Mouse (Mus musculus) MEL (cell line): ENCODE results near the gene Cpa4. TPM values are rescaled to one million over a fixed set of nuclear protein-coding genes. Genes with fewer than 3 reads are reported as not detected.

Source experiments
- DNase-seq: peaks from one replicate; pipeline ENCODE4 v3.0.0; 2011; ENCODE audit warnings: low read depth, low spot score
- H3K27ac ChIP-seq: 2 replicates; pipeline ENCODE4 v1.5.1; 2012; ENCODE audit warnings: low read depth, mild to moderate bottlenecking, control low read depth, low read length, moderate library complexity; ENCODE audit not compliant: control insufficient read depth
- H3K27me3 ChIP-seq, 2 experiments: fragments of 150-350 bp in 1 of 2; sonication (generic) in 1 of 2; 2 replicates each; pipeline ENCODE4 v1.6.1; 2012; ENCODE audit warnings: low read length in 2 of 2, mild to moderate bottlenecking in 2 of 2, improper control_type of control experiment in 1 of 2, moderate library complexity in 1 of 2; ENCODE audit not compliant: insufficient read depth in 2 of 2, control insufficient read depth in 1 of 2
- H3K36me3 ChIP-seq, 2 experiments: 2 replicates each; pipeline ENCODE4 v1.6.1; 2012 to 2014; ENCODE audit warnings: low read length in 2 of 2, improper control_type of control experiment in 1 of 2, inconsistent platforms in 1 of 2, mild to moderate bottlenecking in 1 of 2; ENCODE audit not compliant: insufficient read depth in 2 of 2, control insufficient read depth in 1 of 2
- H3K4me1 ChIP-seq, 2 experiments: fragments of 150-350 bp in 1 of 2; sonication (generic) in 1 of 2; 2 replicates each; pipeline ENCODE4 v1.6.1; 2012; ENCODE audit warnings: low read length in 2 of 2, improper control_type of control experiment in 1 of 2, mild to moderate bottlenecking in 1 of 2; ENCODE audit not compliant: insufficient read depth in 2 of 2, control insufficient read depth in 1 of 2
- H3K4me3 ChIP-seq, 2 experiments: fragments of 150-350 bp in 1 of 2; sonication (generic) in 1 of 2; 2 replicates each; pipeline ENCODE4 v1.5.1; 2012; ENCODE audit warnings: low read depth in 2 of 2, low read length in 2 of 2, mild to moderate bottlenecking in 2 of 2, moderate library complexity in 2 of 2, control low read depth in 1 of 2, improper control_type of control experiment in 1 of 2; ENCODE audit not compliant: control insufficient read depth in 1 of 2, insufficient read depth in 1 of 2
- H3K79me2 ChIP-seq: 2 replicates; pipeline ENCODE4 v1.6.1; 2012; ENCODE audit warnings: mild to moderate bottlenecking, low read length, moderate library complexity; ENCODE audit not compliant: control insufficient read depth, poor library complexity, insufficient read depth
- H3K9ac ChIP-seq: 2 replicates; pipeline ENCODE4 v1.6.1; 2012; ENCODE audit warnings: low read depth, mild to moderate bottlenecking, control low read depth, low read length, moderate library complexity; ENCODE audit not compliant: control insufficient read depth, poor library complexity, severe bottlenecking
- H3K9me3 ChIP-seq: fragments of 150-350 bp; sonication (generic); replicated peaks from 2 replicates; pipeline ENCODE4 v1.6.1; 2012; ENCODE audit warnings: mild to moderate bottlenecking, low read length, improper control_type of control experiment, moderate library complexity; ENCODE audit not compliant: insufficient read depth
- CHD1 ChIP-seq: IDR thresholded peaks from 2 replicates; pipeline ENCODE4 v1.6.1; 2012; ENCODE audit warnings: low read depth, mild to moderate bottlenecking, inconsistent platforms, low read length, improper control_type of control experiment
- EP300 ChIP-seq, 2 experiments: IDR thresholded peaks; 2 replicates each; pipeline ENCODE4 v1.6.1; 2011; ENCODE audit warnings: improper control_type of control experiment in 2 of 2, low read length in 2 of 2, low read depth in 1 of 2, mild to moderate bottlenecking in 1 of 2
- GATA1 ChIP-seq: IDR thresholded peaks from 2 replicates; pipeline ENCODE4 v1.6.1; 2011; ENCODE audit warnings: low read depth, low read length, improper control_type of control experiment
- HCFC1 ChIP-seq: IDR thresholded peaks from 2 replicates; pipeline ENCODE4 v1.6.1; 2012; ENCODE audit warnings: low read depth, mild to moderate bottlenecking, inconsistent platforms, low read length, improper control_type of control experiment, moderate library complexity
- MAX ChIP-seq: IDR thresholded peaks from 2 replicates; pipeline ENCODE4 v1.6.1; 2011; ENCODE audit warnings: low read length, improper control_type of control experiment
- TAL1 ChIP-seq: IDR thresholded peaks from 2 replicates; pipeline ENCODE4 v1.6.1; 2012; ENCODE audit warnings: mild to moderate bottlenecking, inconsistent platforms, low read length, moderate library complexity, mixed read lengths
- TCF12 ChIP-seq: IDR thresholded peaks from 2 replicates; pipeline ENCODE4 v1.6.1; 2014; ENCODE audit warnings: low read depth, mild to moderate bottlenecking, inconsistent platforms, low read length, improper control_type of control experiment, moderate library complexity
- polyA plus RNA-seq, 2 experiments: library from polyadenylated mRNA; stranded (reverse) in 1 of 2; unstranded in 1 of 2; fragments of >175 nt in 1 of 2; fragments of >200 nt in 1 of 2; gene quantifications; 2 replicates each; pipeline versions ENCODE4 v1.2.1 to v1.2.4; 2012; ENCODE audit warnings: low replicate concordance in 2 of 2, low read depth in 1 of 2; ENCODE audit not compliant: insufficient read length in 2 of 2, insufficient read depth in 1 of 2, missing spikeins in 1 of 2
- total RNA-seq: library from RNA; depleted of rRNA; stranded (reverse); fragments of 300-350 nt; gene quantifications from 2 replicates; pipeline ENCODE4 v1.2.3, GENCODE M21; 2012; rRNA removed

The Cpa4 gene
- total and polyA plus RNA-seq, 3 experiments, result not detected

DNA sequence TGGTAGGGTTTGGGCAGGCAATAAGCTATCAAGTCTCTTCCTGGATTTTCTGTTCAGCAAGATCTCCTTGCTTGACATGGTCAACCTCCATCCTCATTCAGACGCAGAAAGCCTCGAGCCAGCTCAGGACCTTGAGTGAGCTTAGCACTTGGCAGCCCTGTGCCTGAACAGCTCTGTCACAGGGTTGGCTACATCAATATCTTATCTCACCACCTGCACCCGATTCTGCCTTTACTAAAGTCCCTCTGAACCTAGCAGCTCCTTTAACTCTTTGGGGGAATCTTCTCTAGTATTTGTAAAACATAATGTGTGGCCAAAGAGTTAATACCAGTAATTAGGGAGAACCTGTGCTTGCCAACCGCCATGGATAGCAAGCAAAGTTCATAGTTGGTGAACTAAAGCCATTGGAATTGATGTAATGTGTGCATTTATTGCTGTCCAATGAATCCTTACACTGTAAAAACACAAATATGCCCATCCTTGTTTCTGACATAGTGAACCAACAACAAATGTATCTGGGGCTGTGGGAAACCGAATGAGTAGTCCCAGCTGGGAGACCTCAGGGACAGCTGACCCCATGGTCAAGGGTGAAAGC lies 70.6 kb downstream of the Cpa4 start, which contains the start of gene Cpa1:
Cpa1 (plus strand) TSS at position 545 of the 595 bp plus-strand sequence.
- no peaks in the 10 kb centered on the region for H3K9me3 ChIP-seq
- H3K4me1 ChIP-seq, result peaks cover 9 to 14% of the 10 kb centered on the region in 2 experiments
- H3K27me3 ChIP-seq, result no peaks in the 10 kb centered on the region
- TF ChIP-seq TAL1 (peak; percentile 28; the same call in 1 of the 2 replicates), CHD1 (no peak), GATA1 (peak; percentile 74), TCF12 (peak; percentile 50; the same call in 1 of the 2 replicates), HCFC1 (no peak), EP300 (IDR thresholded peaks at IDR 0.05; ENCODE audit: low read depth in 1 of 2, low read length in 2 of 2) (peak; percentile 53 to 58; a peak in 2 of 4 replicates), MAX (no peak)
- no peak within 1 kb of the TSS for H3K9ac ChIP-seq
- H3K27ac ChIP-seq, result no peak within 1 kb of the TSS
- no peak within 1 kb of the TSS for H3K4me3 ChIP-seq
- peaks cover 0 to 4% of the 10 kb centered on the region in 2 experiments; a peak in 2 of 4 replicates for H3K36me3 ChIP-seq
- DNase-seq, result peak; percentile 56
- no peaks in the 10 kb centered on the region for H3K79me2 ChIP-seq

Other genes with a start within 250 kb of the Cpa4 start
- 54.7 and 59.8 TPM in 2 replicates for gene Zc3hc1, start 177.3 kb upstream of the Cpa4 start, total RNA-seq
- gene Zc3hc1, start 177.3 kb upstream of the Cpa4 start, polyA plus RNA-seq, result 10 to 100 TPM in 1 of 2 experiments, not detected in 1; 87.7 TPM
- gene Klhdc10, start 166.5 kb upstream of the Cpa4 start, total RNA-seq, result 35.0 and 37.3 TPM in 2 replicates
- 10 to 100 TPM in 1 of 2 experiments, not detected in 1; 40.8 TPM for gene Klhdc10, start 166.5 kb upstream of the Cpa4 start, polyA plus RNA-seq
- 25.4 and 26.1 TPM in 2 replicates for gene Tmem209, start 58.6 kb upstream of the Cpa4 start, total RNA-seq
- 10 to 100 TPM; 35.9 to 93.4 TPM for gene Tmem209, start 58.6 kb upstream of the Cpa4 start, polyA plus RNA-seq
- 0.08 TPM in 1 of 2 replicates, not detected in the other for gene Ssmem1, start 58.5 kb upstream of the Cpa4 start, total RNA-seq
- under 1 TPM in 1 of 2 experiments, not detected in 1; 0.13 TPM for gene Ssmem1, start 58.5 kb upstream of the Cpa4 start, polyA plus RNA-seq
- gene Cpa2, start 26.8 kb upstream of the Cpa4 start, total RNA-seq, result 0.12 and 0.29 TPM in 2 replicates
- under 1 TPM in 1 of 2 experiments, not detected in 1; 0.43 TPM for gene Cpa2, start 26.8 kb upstream of the Cpa4 start, polyA plus RNA-seq
- not detected in 2 replicates for gene Cpa5, start 42.6 kb downstream of the Cpa4 start, total RNA-seq
- gene Cpa5, start 42.6 kb downstream of the Cpa4 start, polyA plus RNA-seq, result not detected
- gene Cpa1, start 70.8 kb downstream of the Cpa4 start, total RNA-seq, result not detected in 2 replicates
- gene Cpa1, start 70.8 kb downstream of the Cpa4 start, polyA plus RNA-seq, result not detected
- 9.2 and 9.8 TPM in 2 replicates for gene Cep41, start 125.4 kb downstream of the Cpa4 start, total RNA-seq
- 10 to 100 TPM in 1 of 2 experiments, not detected in 1; 12.0 TPM for gene Cep41, start 125.4 kb downstream of the Cpa4 start, polyA plus RNA-seq
- 0.10 and 0.12 TPM in 2 replicates for gene Mest, start 155.2 kb downstream of the Cpa4 start, total RNA-seq
- gene Mest, start 155.2 kb downstream of the Cpa4 start, polyA plus RNA-seq, result under 1 TPM in 1 of 2 experiments, not detected in 1; 0.31 TPM